Mouse (Mus musculus) bone marrow, adult 2 months (tissue): ENCODE measurements around the gene Sap30.

Experiments
- CTCF ChIP-seq: fragments of 200-500 bp; IDR thresholded peaks from 2 replicates; pipeline ENCODE4 v1.5.1; 2011; ENCODE audit warnings: low read length, control low read depth; ENCODE audit not compliant: control insufficient read depth, insufficient read depth
- POLR2A ChIP-seq: fragments of 200-500 bp; IDR thresholded peaks from 2 replicates; pipeline ENCODE4 v1.6.1; 2011; ENCODE audit warnings: low read depth, mild to moderate bottlenecking, control low read depth, low read length, borderline replicate concordance; ENCODE audit not compliant: control insufficient read depth

- TF ChIP-seq POLR2A (no peak), CTCF (no peak)
These were observed 11.3 kb upstream of the Sap30 start for GRCm38 (mm10) chr8:57498847-57499511.
